8 mouse cellular contexts compared by ENCODE assay signal in genomic region chr5:138194755-138195345, GRCm38 (mm10). TPM values are rescaled to one million over a fixed set of nuclear protein-coding genes. Genes with fewer than 3 reads are reported as not detected.
A peak's percentile ranks its signal among the peaks of the same experiment; 100 is the strongest.
DNase-seq lines count a peak whose midpoint lies in the region; ATAC-seq and TF ChIP-seq lines count a peak whose summit lies in the region.

No protein-coding gene starts in this region.

- H3K4me2 ChIP-seq in forebrain, embryonic 13.5 days: peak overlapping the region; percentile 96
- peak overlapping the region; percentile 82 for H3K4me2 ChIP-seq in liver, embryonic 14.5 days (ENCODE audit: low read depth)
- peak overlapping the region; percentile 99 for H3K4me2 ChIP-seq in neural tube, embryonic 11.5 days (ENCODE audit: low read depth)

- peak overlapping the region; percentile 91 for H3K9ac ChIP-seq in forebrain, embryonic 13.5 days
- H3K9ac ChIP-seq in liver, embryonic 14.5 days (replicated peaks): peak overlapping the region; percentile 83
- peak overlapping the region; percentile 86 for H3K9ac ChIP-seq in neural tube, embryonic 11.5 days (ENCODE audit: low read length)

- no peak for TF ChIP-seq EP300 in liver, embryonic 14.5 days (IDR thresholded peaks at IDR 0.05; ENCODE audit: low read depth)

- peaks cover 16% of the 10 kb centered on the region for H3K4me1 ChIP-seq in forebrain, embryonic 13.5 days
- peaks cover 0 to 6% of the 10 kb centered on the region in 2 experiments; a peak in 3 of 4 replicates for H3K4me1 ChIP-seq in liver, embryonic 14.5 days (replicated peaks; ENCODE audit: control insufficient read depth in 2 of 2, insufficient read depth in 2 of 2, low read length in 1 of 2)
- H3K4me1 ChIP-seq in neural tube, embryonic 11.5 days (ENCODE audit: control insufficient read depth, insufficient read depth, low read length): peaks cover 4% of the 10 kb centered on the region; the same call in 1 of the 2 replicates

- peaks cover 32% of the 10 kb centered on the region for H3K36me3 ChIP-seq in forebrain, embryonic 13.5 days (ENCODE audit: poor library complexity, severe bottlenecking)
- H3K36me3 ChIP-seq in liver, embryonic 14.5 days (replicated peaks; ENCODE audit: control insufficient read depth, insufficient read depth, low read depth): peaks cover 5% of the 10 kb centered on the region; the same call in 1 of the 2 replicates
- H3K36me3 ChIP-seq in neural tube, embryonic 11.5 days (ENCODE audit: control insufficient read depth, insufficient read depth, low read length): no peaks in the 10 kb centered on the region; the same call in none of the 2 replicates

- peak overlapping the region; percentile 77 for H3K4me3 ChIP-seq in forebrain, embryonic 13.5 days
- H3K4me3 ChIP-seq in liver, embryonic 14.5 days (ENCODE audit: insufficient read depth in 1 of 2, low read depth in 2 of 2, low read length in 2 of 2): peak overlapping the region; percentile 74 to 81
- H3K4me3 ChIP-seq in neural tube, embryonic 11.5 days (ENCODE audit: low read depth, low read length): peak overlapping the region; percentile 67

- peak; percentile 72 for ATAC-seq in forebrain, embryonic 13.5 days
- ATAC-seq in liver, embryonic 14.5 days (ENCODE audit: insufficient read depth): peak; percentile 56
- peak; percentile 79 for ATAC-seq in neural tube, embryonic 11.5 days (ENCODE audit: insufficient read depth, low FRiP score, low TSS enrichment)
- ATAC-seq in activated CD4-positive, CD25-positive, alpha-beta regulatory T cell, adult 4 months: no peak

- TF ChIP-seq CTCF in liver, embryonic 14.5 days (IDR thresholded peaks at IDR 0.05; ENCODE audit: low read depth): no peak

- peak; percentile 20 for DNase-seq in ovary, postnatal 14 days (ENCODE audit: low spot score)
- DNase-seq in ovary, postnatal 10 days (ENCODE audit: low spot score): no peak
- peak; percentile 62 for DNase-seq in cerebellum, adult 11-12 months
- DNase-seq in induced T-regulatory cell, adult 2 months (ENCODE audit: low read depth): peak; percentile 26
- no peak for DNase-seq in liver, embryonic 14.5 days (ENCODE audit: low read depth in 3 of 3, low spot score in 3 of 3)
- DNase-seq in neural tube, embryonic 11.5 days (ENCODE audit: low spot score): peak; percentile 48

- H3K27me3 ChIP-seq in forebrain, embryonic 13.5 days: no peaks in the 10 kb centered on the region
- H3K27me3 ChIP-seq in liver, embryonic 14.5 days (ENCODE audit: control insufficient read depth, insufficient read depth, low read length): no peaks in the 10 kb centered on the region
- no peaks in the 10 kb centered on the region for H3K27me3 ChIP-seq in neural tube, embryonic 11.5 days (ENCODE audit: control insufficient read depth, insufficient read depth, low read length)

- H3K27ac ChIP-seq in forebrain, embryonic 13.5 days: peak overlapping the region; percentile 81
- H3K27ac ChIP-seq in liver, embryonic 14.5 days: no peak overlapping the region; the same call in 1 of the 2 replicates
- H3K27ac ChIP-seq in neural tube, embryonic 11.5 days (ENCODE audit: low read depth, low read length): peak overlapping the region; percentile 76

- no peaks in the 10 kb centered on the region for H3K9me3 ChIP-seq in forebrain, embryonic 13.5 days (replicated peaks)
- H3K9me3 ChIP-seq in liver, embryonic 14.5 days (ENCODE audit: control insufficient read depth, low read length): no peaks in the 10 kb centered on the region
- H3K9me3 ChIP-seq in neural tube, embryonic 11.5 days (ENCODE audit: control insufficient read depth, low read length): no peaks in the 10 kb centered on the region

- 2% methylated on average over 29 of the region's 29 CpGs for WGBS in forebrain, embryonic 13.5 days
- 3% methylated on average over 29 of the region's 29 CpGs for WGBS in liver, embryonic 14.5 days (ENCODE audit: insufficient replicate concordance)
- WGBS in neural tube, embryonic 11.5 days: 4% methylated on average over 29 of the region's 29 CpGs

RNA-seq across cellular contexts. Expression of gene Mblac1, which starts 0.7 kb away (rescaled TPM):
- 10.8 and 12.2 TPM in 2 replicates for polyA plus RNA-seq in forebrain, embryonic 13.5 days (2015; fragmentation: Nextera tagmentation; extraction: Ambion mirVana)
- polyA plus RNA-seq in liver, embryonic 14.5 days (2012; rRNA removed): 1.8 and 2.2 TPM in 2 replicates
- 2.2 and 2.9 TPM in 2 replicates for polyA plus RNA-seq in liver, embryonic 14.5 days (2014; fragmentation: Nextera tagmentation; extraction: Ambion mirVana)
- 10.2 and 10.8 TPM in 2 replicates for polyA plus RNA-seq in neural tube, embryonic 11.5 days (2014; fragmentation: Nextera tagmentation; extraction: Ambion mirVana)
- under 1 TPM; 0.42 to 0.51 TPM for polyA plus RNA-seq in activated CD4-positive, CD25-positive, alpha-beta regulatory T cell, adult 4 months (2017; shearing (Covaris generic))

RNA-seq across cellular contexts. Expression of gene Cnpy4, which starts 7.6 kb away (rescaled TPM):
- polyA plus RNA-seq in forebrain, embryonic 13.5 days (2015; fragmentation: Nextera tagmentation; extraction: Ambion mirVana): 48.1 and 48.2 TPM in 2 replicates
- polyA plus RNA-seq in liver, embryonic 14.5 days (2012; rRNA removed): 6.3 and 9.5 TPM in 2 replicates
- polyA plus RNA-seq in liver, embryonic 14.5 days (2014; fragmentation: Nextera tagmentation; extraction: Ambion mirVana): 12.6 and 12.8 TPM in 2 replicates
- 48.4 and 53.8 TPM in 2 replicates for polyA plus RNA-seq in neural tube, embryonic 11.5 days (2014; fragmentation: Nextera tagmentation; extraction: Ambion mirVana)
- 10 to 100 TPM; 38.4 to 55.4 TPM for polyA plus RNA-seq in activated CD4-positive, CD25-positive, alpha-beta regulatory T cell, adult 4 months (2017; shearing (Covaris generic))

RNA-seq across cellular contexts. Expression of gene Taf6, which starts 7.6 kb away (rescaled TPM):
- 115 and 121 TPM in 2 replicates for polyA plus RNA-seq in forebrain, embryonic 13.5 days (2015; fragmentation: Nextera tagmentation; extraction: Ambion mirVana)
- polyA plus RNA-seq in liver, embryonic 14.5 days (2012; rRNA removed): 32.8 and 34.7 TPM in 2 replicates
- 33.2 and 37.9 TPM in 2 replicates for polyA plus RNA-seq in liver, embryonic 14.5 days (2014; fragmentation: Nextera tagmentation; extraction: Ambion mirVana)
- polyA plus RNA-seq in neural tube, embryonic 11.5 days (2014; fragmentation: Nextera tagmentation; extraction: Ambion mirVana): 119 and 122 TPM in 2 replicates
- polyA plus RNA-seq in activated CD4-positive, CD25-positive, alpha-beta regulatory T cell, adult 4 months (2017; shearing (Covaris generic)): 10 to 100 TPM; 54.1 to 59.3 TPM

RNA-seq across cellular contexts. Expression of gene Mcm7, which starts 22.6 kb away (rescaled TPM):
- polyA plus RNA-seq in forebrain, embryonic 13.5 days (2015; fragmentation: Nextera tagmentation; extraction: Ambion mirVana): 258 and 276 TPM in 2 replicates
- 96.1 and 116 TPM in 2 replicates for polyA plus RNA-seq in liver, embryonic 14.5 days (2012; rRNA removed)
- polyA plus RNA-seq in liver, embryonic 14.5 days (2014; fragmentation: Nextera tagmentation; extraction: Ambion mirVana): 182 and 200 TPM in 2 replicates
- polyA plus RNA-seq in neural tube, embryonic 11.5 days (2014; fragmentation: Nextera tagmentation; extraction: Ambion mirVana): 272 and 282 TPM in 2 replicates
- 10 to 100 TPM; 57.5 to 61.8 TPM for polyA plus RNA-seq in activated CD4-positive, CD25-positive, alpha-beta regulatory T cell, adult 4 months (2017; shearing (Covaris generic))

RNA-seq across cellular contexts. Expression of gene Ap4m1, which starts 23.0 kb away (rescaled TPM):
- 29.2 and 29.7 TPM in 2 replicates for polyA plus RNA-seq in forebrain, embryonic 13.5 days (2015; fragmentation: Nextera tagmentation; extraction: Ambion mirVana)
- 10.3 and 10.8 TPM in 2 replicates for polyA plus RNA-seq in liver, embryonic 14.5 days (2012; rRNA removed)
- 3.9 and 4.6 TPM in 2 replicates for polyA plus RNA-seq in liver, embryonic 14.5 days (2014; fragmentation: Nextera tagmentation; extraction: Ambion mirVana)
- polyA plus RNA-seq in neural tube, embryonic 11.5 days (2014; fragmentation: Nextera tagmentation; extraction: Ambion mirVana): 15.7 and 17.2 TPM in 2 replicates
- polyA plus RNA-seq in activated CD4-positive, CD25-positive, alpha-beta regulatory T cell, adult 4 months (2017; shearing (Covaris generic)): 1 to 10 TPM; 4.8 to 5.4 TPM

Comparison
In these comparisons a context has a peak if more than half of its experiments do, and no peak if none do; other contexts are left out.
1. DNase-seq: peak in ovary, postnatal 14 days (single experiment), cerebellum, adult 11-12 months (single experiment), induced T-regulatory cell, adult 2 months (single experiment) and neural tube, embryonic 11.5 days (single experiment); none in ovary, postnatal 10 days (single experiment) and liver, embryonic 14.5 days (0 of 3).
2. Peak in every context shown above with its lines, with median percentiles within 50 percentile points of each other: H3K4me2 ChIP-seq, H3K4me3 ChIP-seq and H3K9ac ChIP-seq.